Mouse (Mus musculus): ENCODE results near the gene Slc38a3. TPM values are rescaled to one million over a fixed set of nuclear protein-coding genes. Genes with fewer than 3 reads are reported as not detected.

The Slc38a3 gene
- polyA plus RNA-seq, 1 experiment from 2014 or later, result 30.4 TPM

DNA sequence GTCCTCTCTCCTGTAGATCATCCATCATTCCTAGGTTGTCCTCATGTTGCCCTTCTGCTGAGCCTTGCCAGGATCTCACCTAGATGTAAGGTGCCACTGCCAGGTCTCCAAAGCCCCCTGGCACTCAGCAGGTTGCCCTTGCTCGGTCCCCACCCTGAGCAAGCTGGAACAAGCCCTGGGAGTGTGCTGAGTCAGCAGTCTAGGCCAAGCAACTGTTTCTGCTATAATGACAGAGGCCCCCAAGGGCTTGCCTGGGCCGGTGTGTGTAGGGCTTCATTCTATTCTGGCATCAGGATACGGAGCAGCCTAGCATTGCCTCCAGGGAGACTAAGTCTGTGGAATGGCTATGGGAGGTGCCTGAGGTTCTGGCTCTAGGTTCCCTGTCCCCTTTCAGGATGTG lies 8.6 kb downstream of the Slc38a3 start:
- peaks cover 4% of the 10 kb centered on the region; the same call in 1 of the 2 replicates for H3K27me3 ChIP-seq (replicated peaks; ENCODE audit: control insufficient read depth, insufficient read depth, low read length)
- 63% methylated on average over 3 of the region's 3 CpGs for WGBS
- peaks cover 22% of the 10 kb centered on the region for H3K4me1 ChIP-seq (replicated peaks; ENCODE audit: control insufficient read depth, insufficient read depth, low read length)
- no peak overlapping the region for H3K4me2 ChIP-seq (ENCODE audit: low read length)
- H3K9me3 ChIP-seq (ENCODE audit: control insufficient read depth, low read length), result no peaks in the 10 kb centered on the region
- no peak for ATAC-seq
- no peaks in the 10 kb centered on the region for H3K36me3 ChIP-seq (ENCODE audit: control insufficient read depth, insufficient read depth)
- no peak overlapping the region for H3K9ac ChIP-seq (replicated peaks; ENCODE audit: low read depth, low read length)
- H3K27ac ChIP-seq (ENCODE audit: low read length), result no peak overlapping the region
- no peak overlapping the region for H3K4me3 ChIP-seq (replicated peaks; ENCODE audit: low read length)

DNA sequence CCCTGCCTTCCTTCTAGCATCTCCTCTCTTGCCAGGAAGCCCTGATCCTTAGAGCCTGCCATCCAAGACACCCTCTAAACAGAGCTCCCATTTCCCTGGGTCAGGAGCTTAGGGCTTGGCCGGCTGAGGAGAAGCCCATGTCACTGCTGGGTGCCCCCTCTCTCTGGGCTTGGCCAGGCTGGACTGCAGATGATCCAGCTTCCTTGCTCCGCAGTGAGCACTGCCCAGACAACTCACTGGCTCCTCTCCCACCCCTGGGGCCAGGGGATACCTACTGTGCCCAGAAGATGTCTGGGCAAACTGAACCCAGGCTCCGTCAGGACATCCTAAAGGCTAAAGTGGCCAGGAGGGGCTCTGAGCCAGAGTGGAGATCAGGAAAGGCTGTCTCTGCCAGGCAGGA lies 9.4 kb downstream of the Slc38a3 start:
- no peaks in the 10 kb centered on the region for H3K36me3 ChIP-seq (ENCODE audit: control insufficient read depth, insufficient read depth)
- no peak overlapping the region for H3K4me2 ChIP-seq (ENCODE audit: low read length)
- 67% methylated on average over 3 of the region's 3 CpGs for WGBS
- peaks cover 22% of the 10 kb centered on the region for H3K4me1 ChIP-seq (replicated peaks; ENCODE audit: control insufficient read depth, insufficient read depth, low read length)
- no peaks in the 10 kb centered on the region for H3K27me3 ChIP-seq (replicated peaks; ENCODE audit: control insufficient read depth, insufficient read depth, low read length)
- H3K9me3 ChIP-seq (ENCODE audit: control insufficient read depth, low read length), result no peaks in the 10 kb centered on the region
- peak overlapping the region; percentile 58 for H3K27ac ChIP-seq (ENCODE audit: low read length)
- no peak overlapping the region for H3K4me3 ChIP-seq (replicated peaks; ENCODE audit: low read length)
- ATAC-seq, result peak; percentile 43
- H3K9ac ChIP-seq (replicated peaks; ENCODE audit: low read depth, low read length), result 0 out of 2 replicates have a peak overlapping the region, but pooled peaks have one; percentile 11

DNA sequence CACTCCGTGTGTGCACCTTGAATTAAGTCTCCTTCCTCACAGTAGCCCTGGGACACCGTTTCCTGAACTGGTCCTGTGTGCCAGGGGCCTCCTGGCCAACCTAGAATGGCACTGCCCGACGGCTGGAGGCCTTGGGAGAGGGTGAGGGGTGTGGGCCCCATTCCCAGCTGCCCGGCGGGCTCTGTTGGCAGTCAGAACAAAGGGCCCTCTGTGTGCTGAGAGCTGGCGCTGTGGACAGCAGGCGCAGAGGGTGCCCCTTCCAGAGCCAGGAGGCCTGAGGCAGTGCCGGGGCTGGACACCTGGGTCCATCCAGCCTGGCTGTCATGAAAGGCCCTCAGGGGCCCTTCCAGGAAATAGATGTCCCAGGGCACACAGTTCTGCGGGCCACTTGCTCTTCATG lies 9.8 kb downstream of the Slc38a3 start:
- Histone ChIP-seq H3K4me3 (replicated peaks; ENCODE audit: low read length) (no peak overlapping the region), H3K36me3 (ENCODE audit: control insufficient read depth, insufficient read depth) (no peaks in the 10 kb centered on the region), H3K9ac (replicated peaks; ENCODE audit: low read depth, low read length) (0 out of 2 replicates have a peak overlapping the region, but pooled peaks have one; percentile 11), H3K4me1 (replicated peaks; ENCODE audit: control insufficient read depth, insufficient read depth, low read length) (peaks cover 22% of the 10 kb centered on the region), H3K27ac (ENCODE audit: low read length) (peak overlapping the region; percentile 58), H3K4me2 (ENCODE audit: low read length) (no peak overlapping the region), H3K27me3 (replicated peaks; ENCODE audit: control insufficient read depth, insufficient read depth, low read length) (no peaks in the 10 kb centered on the region), H3K9me3 (ENCODE audit: control insufficient read depth, low read length) (no peaks in the 10 kb centered on the region)
- WGBS, result 40% methylated on average over 10 of the region's 10 CpGs
- peak; percentile 96 for ATAC-seq

DNA sequence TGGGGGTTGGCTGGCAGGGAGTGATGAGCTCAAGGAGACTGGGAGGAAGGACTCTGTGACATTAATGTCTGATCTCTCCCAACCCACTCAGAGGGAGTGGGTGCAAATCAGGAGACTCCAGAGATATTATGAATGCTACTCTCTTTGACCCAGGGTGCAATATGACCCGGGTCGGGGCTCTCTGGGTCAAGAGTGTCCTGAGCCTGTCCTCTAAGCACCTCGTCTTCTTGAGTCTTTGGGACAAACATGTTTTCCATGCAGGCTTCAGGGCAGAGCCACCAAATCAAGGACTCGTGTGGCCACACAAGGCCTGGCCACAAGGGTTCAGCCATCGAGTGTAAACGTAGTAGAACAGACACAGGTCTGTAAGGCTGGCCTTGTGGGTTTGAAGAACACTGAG lies 11.2 kb downstream of the Slc38a3 start:
- Histone ChIP-seq H3K36me3 (ENCODE audit: control insufficient read depth, insufficient read depth) (no peaks in the 10 kb centered on the region), H3K4me2 (ENCODE audit: low read length) (no peak overlapping the region), H3K27me3 (replicated peaks; ENCODE audit: control insufficient read depth, insufficient read depth, low read length) (no peaks in the 10 kb centered on the region), H3K4me1 (replicated peaks; ENCODE audit: control insufficient read depth, insufficient read depth, low read length) (peaks cover 15% of the 10 kb centered on the region), H3K27ac (ENCODE audit: low read length) (no peak overlapping the region), H3K4me3 (replicated peaks; ENCODE audit: low read length) (no peak overlapping the region), H3K9ac (replicated peaks; ENCODE audit: low read depth, low read length) (no peak overlapping the region), H3K9me3 (ENCODE audit: control insufficient read depth, low read length) (no peaks in the 10 kb centered on the region)
- WGBS, result 90% methylated on average over 6 of the region's 6 CpGs
- no peak for ATAC-seq

GRCm38 (mm10) chr9:107657144-107657543 lies 12.2 kb downstream of the Slc38a3 start:
- Histone ChIP-seq H3K9me3 (ENCODE audit: control insufficient read depth, low read length) (no peaks in the 10 kb centered on the region), H3K27ac (ENCODE audit: low read length) (no peak overlapping the region), H3K4me3 (replicated peaks; ENCODE audit: low read length) (no peak overlapping the region), H3K9ac (replicated peaks; ENCODE audit: low read depth, low read length) (no peak overlapping the region), H3K4me2 (ENCODE audit: low read length) (no peak overlapping the region), H3K36me3 (ENCODE audit: control insufficient read depth, insufficient read depth) (no peaks in the 10 kb centered on the region), H3K4me1 (replicated peaks; ENCODE audit: control insufficient read depth, insufficient read depth, low read length) (peaks cover 13% of the 10 kb centered on the region), H3K27me3 (replicated peaks; ENCODE audit: control insufficient read depth, insufficient read depth, low read length) (no peaks in the 10 kb centered on the region)
- no peak for ATAC-seq
- 92% methylated on average over 5 of the region's 5 CpGs for WGBS

GRCm38 (mm10) chr9:107654585-107654984 lies 14.7 kb downstream of the Slc38a3 start:
- Histone ChIP-seq H3K4me3 (replicated peaks; ENCODE audit: low read length) (no peak overlapping the region), H3K4me2 (ENCODE audit: low read length) (no peak overlapping the region), H3K27me3 (replicated peaks; ENCODE audit: control insufficient read depth, insufficient read depth, low read length) (no peaks in the 10 kb centered on the region), H3K27ac (ENCODE audit: low read length) (no peak overlapping the region), H3K9me3 (ENCODE audit: control insufficient read depth, low read length) (no peaks in the 10 kb centered on the region), H3K9ac (replicated peaks; ENCODE audit: low read depth, low read length) (no peak overlapping the region), H3K4me1 (replicated peaks; ENCODE audit: control insufficient read depth, insufficient read depth, low read length) (peaks cover 16% of the 10 kb centered on the region), H3K36me3 (ENCODE audit: control insufficient read depth, insufficient read depth) (no peaks in the 10 kb centered on the region)
- WGBS, result 72% methylated on average over 4 of the region's 4 CpGs
- ATAC-seq, result no peak

GRCm38 (mm10) chr9:107653474-107653873 lies 15.9 kb downstream of the Slc38a3 start:
- Histone ChIP-seq H3K27me3 (replicated peaks; ENCODE audit: control insufficient read depth, insufficient read depth, low read length) (no peaks in the 10 kb centered on the region), H3K27ac (ENCODE audit: low read length) (no peak overlapping the region), H3K36me3 (ENCODE audit: control insufficient read depth, insufficient read depth) (no peaks in the 10 kb centered on the region), H3K9ac (replicated peaks; ENCODE audit: low read depth, low read length) (no peak overlapping the region), H3K4me3 (replicated peaks; ENCODE audit: low read length) (no peak overlapping the region), H3K4me2 (ENCODE audit: low read length) (no peak overlapping the region), H3K9me3 (ENCODE audit: control insufficient read depth, low read length) (no peaks in the 10 kb centered on the region), H3K4me1 (replicated peaks; ENCODE audit: control insufficient read depth, insufficient read depth, low read length) (peaks cover 11% of the 10 kb centered on the region)
- 91% methylated on average over 2 of the region's 2 CpGs for WGBS
- no peak for ATAC-seq

GRCm38 (mm10) chr9:107650708-107651481 lies 18.4 kb downstream of the Slc38a3 start:
- H3K9ac ChIP-seq (replicated peaks; ENCODE audit: low read depth, low read length), result no peak overlapping the region
- ATAC-seq, result peak; percentile 82
- WGBS, result 11% methylated on average over 12 of the region's 12 CpGs
- no peaks in the 10 kb centered on the region for H3K9me3 ChIP-seq (ENCODE audit: control insufficient read depth, low read length)
- peak overlapping the region; percentile 59 for H3K27ac ChIP-seq (ENCODE audit: low read length)
- H3K4me3 ChIP-seq (replicated peaks; ENCODE audit: low read length), result no peak overlapping the region
- H3K4me2 ChIP-seq (ENCODE audit: low read length), result no peak overlapping the region
- peaks cover 11% of the 10 kb centered on the region for H3K4me1 ChIP-seq (replicated peaks; ENCODE audit: control insufficient read depth, insufficient read depth, low read length)
- no peaks in the 10 kb centered on the region for H3K36me3 ChIP-seq (ENCODE audit: control insufficient read depth, insufficient read depth)
- H3K27me3 ChIP-seq (replicated peaks; ENCODE audit: control insufficient read depth, insufficient read depth, low read length), result no peaks in the 10 kb centered on the region

- peak; percentile 43 for ATAC-seq
- Histone ChIP-seq H3K27me3 (replicated peaks; ENCODE audit: control insufficient read depth, insufficient read depth, low read length) (no peaks in the 10 kb centered on the region), H3K4me1 (replicated peaks; ENCODE audit: control insufficient read depth, insufficient read depth, low read length) (peaks cover 11% of the 10 kb centered on the region), H3K9me3 (ENCODE audit: control insufficient read depth, low read length) (no peaks in the 10 kb centered on the region), H3K4me2 (ENCODE audit: low read length) (no peak overlapping the region), H3K36me3 (ENCODE audit: control insufficient read depth, insufficient read depth) (no peaks in the 10 kb centered on the region), H3K4me3 (replicated peaks; ENCODE audit: low read length) (no peak overlapping the region), H3K27ac (ENCODE audit: low read length) (peak overlapping the region; percentile 52), H3K9ac (replicated peaks; ENCODE audit: low read depth, low read length) (no peak overlapping the region)
- 46% methylated on average over 7 of the region's 7 CpGs for whole genome bisulfite sequencing
These were observed 19.1 kb downstream of the Slc38a3 start for GRCm38 (mm10) chr9:107650225-107650624.

All from forebrain, embryonic 16.5 days (tissue).